Mouse (Mus musculus): ENCODE results near the gene Lims1. TPM values are rescaled to one million over a fixed set of nuclear protein-coding genes. Genes with fewer than 3 reads are reported as not detected.
"Not testable (repeated sequence)": the region's sequence is repeated elsewhere in the genome, so short reads cannot be mapped to it uniquely, and the experiment has no call there.

The Lims1 gene
- 46.8 and 69.7 TPM in 2 replicates for total RNA-seq (2021)
- long read RNA-seq, full-length matches to known transcripts: 40 of 45 reads
- long read RNA-seq, partial matches to known transcripts: 0 of 45 reads
- long read RNA-seq, other reads (novel, unspliced or antisense): 5 of 45 reads

DNA sequence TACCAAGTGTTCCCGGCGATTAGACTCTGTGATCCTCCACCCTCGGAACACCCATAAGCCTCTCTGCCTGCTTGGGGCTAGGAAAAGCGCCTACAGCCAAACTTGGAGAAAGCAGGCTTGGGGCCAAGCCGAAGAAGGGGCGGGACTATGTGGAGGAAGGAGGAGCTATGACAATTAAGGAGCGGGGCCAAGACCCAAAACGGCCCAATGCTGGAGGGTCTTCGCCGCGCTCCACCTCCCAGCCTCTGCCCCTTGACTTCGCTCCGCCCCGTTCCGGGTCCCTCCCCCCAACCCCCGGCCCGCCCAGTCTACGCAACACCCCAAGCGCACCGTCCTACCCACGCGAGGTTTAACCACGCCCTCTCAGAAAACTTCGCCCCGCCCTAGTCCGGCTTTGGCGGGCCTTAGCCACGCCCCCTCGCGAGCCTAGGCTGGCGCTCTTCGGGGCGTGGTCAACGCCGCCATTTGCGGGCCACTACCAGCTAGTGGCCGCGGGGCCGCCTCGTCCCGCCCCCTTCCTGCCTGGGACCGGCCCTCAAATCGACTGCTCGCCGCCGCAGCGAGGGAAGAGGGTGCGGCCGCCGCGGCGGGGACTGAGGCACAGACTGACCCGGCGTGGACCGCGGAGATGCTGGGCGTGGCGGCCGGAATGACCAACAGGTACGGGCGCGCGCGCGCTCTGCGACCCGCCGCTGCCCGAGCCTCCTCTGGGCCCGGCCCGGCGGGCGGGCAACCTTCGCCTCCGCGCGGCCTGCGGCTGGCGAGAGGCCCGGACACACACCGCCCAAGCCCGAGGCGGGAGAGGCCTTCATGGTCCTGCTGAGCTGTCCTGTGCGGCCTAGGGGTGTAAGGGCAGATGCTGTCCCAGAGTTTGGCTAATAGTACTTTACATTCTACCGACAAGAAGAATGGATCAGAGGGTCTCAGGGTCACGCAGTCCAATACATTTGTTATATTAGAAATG is at the start of gene Lims1:
Gene Lims1 (plus strand): TSS at position 439 of the 964 bp plus-strand sequence.
- DNase-seq: peak; percentile 98

DNA sequence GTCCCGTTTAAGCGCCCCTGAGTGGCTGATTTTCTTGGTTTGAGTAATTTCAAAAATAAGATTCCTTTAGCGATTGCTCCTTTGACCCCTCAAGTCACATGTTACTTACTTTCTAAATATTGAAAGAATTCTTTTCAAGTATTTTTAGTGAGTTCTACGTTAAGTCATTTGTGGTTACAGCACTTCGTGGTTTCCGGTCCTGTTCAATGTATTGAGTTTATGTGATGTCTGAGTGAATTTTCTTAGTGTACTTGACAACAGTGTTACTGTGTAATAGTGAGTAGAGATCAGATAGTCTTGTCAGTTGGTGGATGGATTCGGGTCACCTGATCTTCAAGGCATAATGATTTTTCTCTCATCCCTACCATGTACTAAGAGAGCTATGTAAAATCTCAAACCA is 41.0 kb upstream of the Lims1 start:
- no peak for DNase-seq

DNA sequence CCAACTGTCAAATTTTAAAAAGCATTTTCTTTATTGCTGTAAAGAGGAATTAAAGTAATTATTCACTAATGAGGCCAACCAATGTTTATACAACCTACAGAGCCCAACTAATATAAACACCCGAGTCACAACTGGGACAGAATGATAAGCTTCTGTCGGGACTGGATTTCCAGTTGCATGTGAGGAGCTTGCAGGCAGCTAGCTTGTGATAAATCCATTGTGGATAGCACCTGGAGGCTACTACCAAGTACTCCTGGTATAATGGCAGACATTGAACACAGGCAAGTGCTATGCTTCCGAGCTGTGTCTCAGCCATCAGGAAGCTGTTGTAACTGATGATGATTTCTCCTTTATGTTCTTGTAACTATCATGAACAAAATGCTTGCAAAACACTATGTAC is 32.5 kb upstream of the Lims1 start:
- DNase-seq: no peak

GRCm38 (mm10) chr10:58294246-58294645 is 29.0 kb upstream of the Lims1 start:
- DNase-seq: no peak

GRCm38 (mm10) chr10:58295605-58296004 is 27.7 kb upstream of the Lims1 start:
- no peak for DNase-seq

- DNase-seq: no peak
Measured at GRCm38 (mm10) chr10:58304996-58305395, 18.3 kb upstream of the Lims1 start.

- no peak for DNase-seq
Measured at GRCm38 (mm10) chr10:58306897-58307296, 16.4 kb upstream of the Lims1 start.

DNA sequence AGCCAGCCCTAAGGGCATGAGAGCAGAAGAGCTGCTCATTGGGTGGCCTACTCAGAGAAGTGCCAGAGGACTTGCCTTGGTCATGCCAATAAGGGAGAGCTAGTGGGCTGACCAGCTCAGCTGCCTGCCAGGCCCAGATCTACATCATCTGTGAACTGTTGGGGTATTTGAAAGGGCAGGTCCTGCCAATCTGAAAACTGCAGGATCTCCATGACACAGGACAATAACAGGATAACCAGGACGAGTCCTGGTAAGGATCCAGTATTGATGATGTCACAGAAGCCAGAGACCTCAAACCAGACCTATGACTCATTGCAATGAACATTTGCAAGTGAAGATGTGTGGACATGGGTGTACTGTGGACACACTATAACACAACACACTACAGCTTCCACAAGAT is 12.5 kb upstream of the Lims1 start:
- DNase-seq: no peak

GRCm38 (mm10) chr10:58312887-58313286 is 10.4 kb upstream of the Lims1 start:
- no peak for DNase-seq

GRCm38 (mm10) chr10:58320881-58321280 is 2.4 kb upstream of the Lims1 start:
- no peak for DNase-seq

- DNase-seq: no peak
Measured at GRCm38 (mm10) chr10:58322361-58323027, 772 bp upstream of the Lims1 start.

DNA sequence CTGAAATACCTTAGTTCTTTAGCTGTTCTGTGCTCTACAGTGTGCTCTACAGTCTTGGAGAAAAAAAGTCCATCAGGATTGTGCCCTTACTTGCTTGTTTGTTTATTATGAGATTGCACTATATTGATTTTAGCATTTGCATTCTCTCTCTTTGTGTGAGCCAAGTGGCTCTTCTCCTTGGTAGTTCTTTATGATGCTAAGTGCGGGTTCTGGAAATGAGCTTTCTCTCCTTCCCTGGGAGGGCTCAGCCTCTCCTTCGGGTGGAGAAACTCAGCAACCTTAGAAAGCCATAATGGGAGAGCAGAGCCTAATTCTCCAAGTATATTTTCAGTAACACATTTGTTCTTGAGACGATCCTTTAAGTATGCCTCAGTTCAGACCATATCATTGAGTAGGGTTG is 3.0 kb downstream of the Lims1 start:
- DNase-seq: no peak

GRCm38 (mm10) chr10:58327836-58328235 is 4.6 kb downstream of the Lims1 start:
- not testable (repeated sequence) for DNase-seq

GRCm38 (mm10) chr10:58328517-58329108 is 5.3 kb downstream of the Lims1 start:
- DNase-seq: no peak

- DNase-seq: no peak
Measured at GRCm38 (mm10) chr10:58330635-58331034, 7.4 kb downstream of the Lims1 start.

- DNase-seq: no peak
Measured at GRCm38 (mm10) chr10:58331741-58332140, 8.5 kb downstream of the Lims1 start.

GRCm38 (mm10) chr10:58333414-58333813 is 10.1 kb downstream of the Lims1 start:
- DNase-seq: peak; percentile 20

DNA sequence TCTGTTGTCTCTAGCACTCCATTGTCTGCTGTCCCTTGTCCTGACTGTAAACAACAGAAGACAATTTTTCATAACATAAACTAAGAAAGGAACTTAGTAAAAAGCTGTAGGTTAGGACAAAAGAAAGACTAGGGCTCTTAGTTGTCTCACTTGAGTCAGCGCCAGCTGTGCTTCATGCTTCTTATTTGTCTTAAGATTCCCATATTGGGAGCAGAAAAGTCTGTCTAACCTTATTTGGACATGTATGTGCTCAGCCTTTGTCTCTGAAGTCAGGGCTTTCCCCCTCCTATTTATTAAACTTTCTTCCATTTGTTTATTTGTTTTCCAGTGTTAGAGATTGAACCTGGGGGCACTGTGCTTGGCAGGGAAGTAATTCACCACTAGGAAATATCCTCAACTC is 12.9 kb downstream of the Lims1 start:
- DNase-seq: no peak

DNA sequence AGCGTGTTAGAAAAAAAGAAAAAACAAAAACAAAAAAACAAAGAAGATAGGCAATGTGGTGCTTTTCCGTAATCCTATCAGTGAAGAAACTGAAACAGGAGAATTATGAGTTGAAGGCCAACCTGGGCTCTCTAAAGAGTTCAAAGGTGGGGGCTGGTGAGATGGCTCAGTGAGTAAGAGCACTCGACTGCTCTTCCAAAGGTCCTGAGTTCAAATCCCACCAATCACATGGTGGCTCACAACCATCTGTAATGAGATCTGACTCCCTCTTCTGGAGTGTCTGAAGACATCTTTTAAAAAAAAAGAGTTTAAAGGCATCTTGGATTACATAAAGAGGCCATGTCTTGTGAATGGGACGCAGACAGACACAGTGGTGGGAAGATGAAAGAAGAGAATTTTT is 13.8 kb downstream of the Lims1 start:
- not testable (repeated sequence) for DNase-seq

DNA sequence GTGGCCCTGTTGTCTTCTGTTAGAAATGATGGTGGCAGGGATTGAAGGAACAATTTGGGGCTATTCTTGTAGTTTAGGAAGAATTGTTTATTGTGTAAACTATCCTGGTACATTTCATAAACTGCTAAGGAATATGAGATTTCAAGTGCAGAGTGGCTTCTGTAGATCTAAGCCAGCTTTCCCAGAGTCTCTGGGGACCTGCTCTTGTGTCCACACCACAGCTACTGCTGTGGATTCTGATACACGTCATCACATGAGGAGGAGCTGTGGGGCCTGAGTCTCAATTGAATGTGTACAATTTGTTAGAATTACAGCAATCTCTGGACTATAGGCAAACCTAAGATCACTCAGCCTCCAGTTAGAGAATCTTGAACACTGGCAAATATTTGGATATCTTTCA is 15.3 kb downstream of the Lims1 start:
- DNase-seq: no peak

GRCm38 (mm10) chr10:58341685-58342084 is 18.4 kb downstream of the Lims1 start:
- no peak for DNase-seq

GRCm38 (mm10) chr10:58342199-58342598 is 18.9 kb downstream of the Lims1 start:
- DNase-seq: no peak

DNA sequence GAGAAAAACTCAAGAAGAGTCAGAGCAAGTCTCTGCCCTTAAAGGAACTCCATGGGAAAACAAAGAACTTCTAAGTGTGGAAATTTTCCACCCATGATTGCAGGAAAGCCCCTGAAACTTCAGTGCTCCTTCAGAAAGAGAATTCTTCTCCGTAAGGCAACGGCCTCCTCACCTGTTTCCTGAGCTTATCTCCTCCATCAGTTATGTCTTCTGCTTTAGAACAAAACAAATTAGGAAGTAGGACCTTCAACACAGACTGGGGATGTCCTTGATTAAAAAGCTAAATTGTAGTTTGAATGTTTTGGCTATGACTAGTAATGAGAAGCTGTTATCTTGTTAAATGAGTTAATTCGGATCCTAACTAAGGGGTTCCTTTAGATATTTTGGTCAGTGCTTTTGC is 20.3 kb downstream of the Lims1 start:
- no peak for DNase-seq

Measured in adrenal gland, postnatal 25 days (tissue).